Mouse (Mus musculus) bone marrow, adult 2 months (tissue): ENCODE measurements around the gene Ksr2.

ENCODE experiments used
- CTCF ChIP-seq: fragments of 200-500 bp; IDR thresholded peaks from 2 replicates; pipeline ENCODE4 v1.5.1; 2011; ENCODE audit warnings: low read length, control low read depth; ENCODE audit not compliant: control insufficient read depth, insufficient read depth
- POLR2A ChIP-seq: fragments of 200-500 bp; IDR thresholded peaks from 2 replicates; pipeline ENCODE4 v1.6.1; 2011; ENCODE audit warnings: low read depth, mild to moderate bottlenecking, control low read depth, low read length, borderline replicate concordance; ENCODE audit not compliant: control insufficient read depth

DNA sequence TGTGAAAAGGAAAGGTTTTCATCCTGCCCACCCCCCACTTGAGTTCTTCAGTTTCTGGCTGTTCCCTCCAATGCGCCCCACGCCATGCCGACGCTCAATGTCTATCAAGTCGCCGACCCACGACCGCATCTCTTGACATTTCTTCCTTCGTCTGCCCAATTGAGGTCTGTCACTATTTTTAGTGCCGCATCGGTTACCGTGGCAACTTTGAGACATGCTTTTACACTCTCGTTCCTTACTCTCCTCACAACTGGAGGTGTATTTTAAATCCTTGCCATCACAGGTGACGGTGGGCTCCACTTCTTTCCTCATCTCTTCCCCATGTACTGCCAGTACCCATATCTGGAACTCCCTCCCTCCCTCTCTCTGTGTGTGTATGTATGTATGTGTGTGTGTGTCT lies 378.1 kb downstream of the Ksr2 start:
- TF ChIP-seq CTCF (no peak), POLR2A (no peak)
